8 mouse cellular contexts compared by ENCODE assay signal in the genomic region with DNA sequence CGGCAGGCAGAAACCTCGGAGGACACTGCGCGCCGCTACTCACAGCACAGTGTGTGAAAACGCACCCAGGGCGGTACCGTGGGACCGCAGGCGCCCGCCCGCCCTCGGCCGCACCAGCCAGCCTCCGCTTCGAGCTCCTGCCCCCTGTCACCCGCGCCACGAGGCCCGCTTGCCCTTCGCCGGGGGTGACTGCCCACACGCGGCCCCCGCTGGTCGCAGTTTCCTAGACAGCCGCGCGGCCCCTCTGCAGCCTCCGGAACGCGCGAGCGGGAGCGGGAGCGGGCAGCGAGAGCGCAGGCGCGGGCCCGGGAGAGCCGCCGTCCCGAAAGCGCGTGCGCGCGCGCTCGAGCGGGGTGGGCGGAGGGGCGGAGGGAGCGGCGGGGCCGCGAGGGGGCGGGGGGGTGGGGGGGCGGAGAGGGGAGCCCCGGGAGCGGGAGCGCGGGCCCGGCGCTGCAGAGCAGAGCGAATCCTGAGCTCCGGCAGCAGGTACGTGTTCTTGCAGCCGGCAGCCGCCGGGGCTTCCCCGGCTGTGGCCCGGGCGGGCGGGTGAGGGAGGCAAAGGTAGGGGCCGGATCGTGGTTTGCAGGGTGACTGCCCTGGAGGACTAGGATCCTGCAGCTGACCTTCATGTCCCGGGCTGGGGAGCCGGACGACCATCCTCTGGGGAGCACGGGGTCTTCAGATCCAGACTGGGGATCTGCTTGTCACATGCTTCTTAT. TPM values are rescaled to one million over a fixed set of nuclear protein-coding genes. Genes with fewer than 3 reads are reported as not detected.
DNase-seq lines count a peak whose midpoint lies in the region; ATAC-seq and TF ChIP-seq lines count a peak whose summit lies in the region.

Gene Nrg4, minus strand, starts transcription at position 330 of the 719 bp plus-strand sequence.
Gene Tmem266, plus strand, starts transcription at position 399 of the 719 bp plus-strand sequence.

- ATAC-seq in heart, embryonic 14.5 days (ENCODE audit: insufficient number of reproducible peaks, insufficient read depth, low FRiP score, low read depth) = peak; percentile 80
- ATAC-seq in liver, embryonic 15.5 days (ENCODE audit: insufficient read depth) = peak; percentile 63
- ATAC-seq in neural tube, embryonic 13.5 days (ENCODE audit: low read depth) = peak; percentile 92

- no peak within 1 kb of the TSS for H3K27ac ChIP-seq in embryonic fibroblast, embryonic 13.5 days (ENCODE audit: insufficient read depth, low read length)
- no peak within 1 kb of the TSS for H3K27ac ChIP-seq in heart, embryonic 14.5 days (replicated peaks in 1 of 2; ENCODE audit: control insufficient read depth in 1 of 2, insufficient read depth in 1 of 2, low read depth in 2 of 2, low read length in 2 of 2)
- H3K27ac ChIP-seq in liver, embryonic 15.5 days (replicated peaks) = no peak within 1 kb of the TSS
- H3K27ac ChIP-seq in neural tube, embryonic 13.5 days (replicated peaks) = peak within 1 kb of the TSS; percentile 76

- peak within 1 kb of the TSS; percentile 60 for H3K4me3 ChIP-seq in embryonic fibroblast, embryonic 13.5 days (ENCODE audit: insufficient read depth, low read length)
- peak within 1 kb of the TSS; percentile 64 to 71 for H3K4me3 ChIP-seq in heart, embryonic 14.5 days (ENCODE audit: control insufficient read depth in 1 of 2, insufficient read depth in 1 of 2, low read depth in 1 of 2, low read length in 2 of 2)
- peak within 1 kb of the TSS; percentile 62 for H3K4me3 ChIP-seq in liver, embryonic 15.5 days (replicated peaks)
- H3K4me3 ChIP-seq in neural tube, embryonic 13.5 days = peak within 1 kb of the TSS; percentile 69

- peak within 1 kb of the TSS; percentile 83 for H3K9ac ChIP-seq in heart, embryonic 14.5 days (ENCODE audit: low read length)
- H3K9ac ChIP-seq in liver, embryonic 15.5 days = peak within 1 kb of the TSS; percentile 18; the same call in 1 of the 2 replicates
- peak within 1 kb of the TSS; percentile 84 for H3K9ac ChIP-seq in neural tube, embryonic 13.5 days

- WGBS in heart, embryonic 14.5 days = under 1% methylated on average over 63 of the region's 82 CpGs
- under 1% methylated on average over 64 of the region's 82 CpGs for WGBS in liver, embryonic 15.5 days (ENCODE audit: insufficient replicate concordance)
- under 1% methylated on average over 62 of the region's 82 CpGs for WGBS in neural tube, embryonic 13.5 days

- H3K4me1 ChIP-seq in embryonic fibroblast, embryonic 13.5 days (ENCODE audit: control insufficient read depth, insufficient read depth, low read length) = no peaks in the 10 kb centered on the region; the same call in 1 of the 2 replicates
- no peaks in the 10 kb centered on the region; a peak in 1 of 4 replicates for H3K4me1 ChIP-seq in heart, embryonic 14.5 days (ENCODE audit: control insufficient read depth in 2 of 2, insufficient read depth in 2 of 2, low read length in 2 of 2)
- peaks cover 7% of the 10 kb centered on the region; the same call in 1 of the 2 replicates for H3K4me1 ChIP-seq in liver, embryonic 15.5 days (replicated peaks)
- peaks cover 27% of the 10 kb centered on the region for H3K4me1 ChIP-seq in neural tube, embryonic 13.5 days (replicated peaks)

- H3K9me3 ChIP-seq in heart, embryonic 14.5 days (ENCODE audit: control insufficient read depth, low read length) = no peaks in the 10 kb centered on the region
- no peaks in the 10 kb centered on the region for H3K9me3 ChIP-seq in liver, embryonic 15.5 days (replicated peaks)
- no peaks in the 10 kb centered on the region for H3K9me3 ChIP-seq in neural tube, embryonic 13.5 days

- no peak for TF ChIP-seq CTCF in embryonic fibroblast, embryonic 13.5 days (IDR thresholded peaks at IDR 0.05; ENCODE audit: borderline replicate concordance, insufficient read depth, low read length)

- H3K27me3 ChIP-seq in heart, embryonic 14.5 days (ENCODE audit: control insufficient read depth, insufficient read depth, low read length) = peaks cover 71% of the 10 kb centered on the region
- peaks cover 89% of the 10 kb centered on the region for H3K27me3 ChIP-seq in liver, embryonic 15.5 days
- peaks cover 54% of the 10 kb centered on the region for H3K27me3 ChIP-seq in neural tube, embryonic 13.5 days

- H3K36me3 ChIP-seq in heart, embryonic 14.5 days (ENCODE audit: control insufficient read depth, insufficient read depth, low read length) = no peaks in the 10 kb centered on the region
- H3K36me3 ChIP-seq in liver, embryonic 15.5 days (replicated peaks) = no peaks in the 10 kb centered on the region
- no peaks in the 10 kb centered on the region for H3K36me3 ChIP-seq in neural tube, embryonic 13.5 days

- peak within 1 kb of the TSS; percentile 94 for H3K4me2 ChIP-seq in heart, embryonic 14.5 days (ENCODE audit: low read length)
- H3K4me2 ChIP-seq in liver, embryonic 15.5 days = peak within 1 kb of the TSS; percentile 75
- H3K4me2 ChIP-seq in neural tube, embryonic 13.5 days = peak within 1 kb of the TSS; percentile 68

- DNase-seq in A20 (ENCODE audit: low read depth, low spot score) = peak; percentile 83
- peak; percentile 50 to 51 for DNase-seq in adrenal gland, postnatal 4 days (ENCODE audit: low spot score in 2 of 2)
- peak; percentile 87 for DNase-seq in kidney, postnatal 14 days
- peak; percentile 26 for DNase-seq in telencephalon, adult 2 months (ENCODE audit: low read depth, low spot score)

- no peak for TF ChIP-seq POLR2A in embryonic fibroblast, embryonic 13.5 days (IDR thresholded peaks at IDR 0.05; ENCODE audit: low read depth, low read length)

RNA-seq across cellular contexts. Expression of gene Nrg4, which starts in this region (rescaled TPM):
- total RNA-seq in adrenal gland, postnatal 4 days (2021) = 1 to 10 TPM; 4.0 to 5.4 TPM
- not detected in 2 replicates for polyA plus RNA-seq in embryonic fibroblast, embryonic 13.5 days (2011; ENCODE audit: insufficient read length, low read depth, missing spikeins)
- polyA plus RNA-seq in heart, embryonic 14.5 days (2014; fragmentation: Nextera tagmentation; extraction: Ambion mirVana) = 1.7 and 2.0 TPM in 2 replicates
- 1.7 and 2.1 TPM in 2 replicates for polyA plus RNA-seq in liver, embryonic 15.5 days (2015; fragmentation: Nextera tagmentation; extraction: Ambion mirVana)
- 1.1 and 2.1 TPM in 2 replicates for polyA plus RNA-seq in neural tube, embryonic 13.5 days (2015; fragmentation: Nextera tagmentation; extraction: Ambion mirVana)

RNA-seq across cellular contexts. Expression of gene Tmem266, which starts in this region (rescaled TPM):
- total RNA-seq in adrenal gland, postnatal 4 days (2021) = 1 to 10 TPM; 1.7 TPM
- polyA plus RNA-seq in embryonic fibroblast, embryonic 13.5 days (2011; ENCODE audit: insufficient read length, low read depth, missing spikeins) = not detected in 2 replicates
- polyA plus RNA-seq in heart, embryonic 14.5 days (2014; fragmentation: Nextera tagmentation; extraction: Ambion mirVana) = 0.16 TPM in 1 of 2 replicates, not detected in the other
- not detected in 2 replicates for polyA plus RNA-seq in liver, embryonic 15.5 days (2015; fragmentation: Nextera tagmentation; extraction: Ambion mirVana)
- 2.2 and 4.2 TPM in 2 replicates for polyA plus RNA-seq in neural tube, embryonic 13.5 days (2015; fragmentation: Nextera tagmentation; extraction: Ambion mirVana)

Comparison
In these comparisons a context has a peak if more than half of its experiments do, and no peak if none do; other contexts are left out.
1. DNase-seq: peak in every context shown above with its lines; median percentile 87 in kidney, postnatal 14 days; 83 in A20; 50 in adrenal gland, postnatal 4 days; 26 in telencephalon, adult 2 months.
2. H3K9ac ChIP-seq: peak in every context shown above with its lines; median percentile 84 in neural tube, embryonic 13.5 days; 83 in heart, embryonic 14.5 days; 18 in liver, embryonic 15.5 days.